Mouse (Mus musculus) lung, adult 2 months (tissue): Measurements from ENCODE around the gene Ppp1r9a.

Experiments used
- CTCF ChIP-seq: fragments of 200-500 bp; IDR thresholded peaks from 2 replicates; pipeline ENCODE4 v1.5.1; 2011; ENCODE audit warnings: mild to moderate bottlenecking, low read length, control low read depth; ENCODE audit not compliant: insufficient read depth
- POLR2A ChIP-seq: fragments of 200-500 bp; IDR thresholded peaks from 2 replicates; pipeline ENCODE4 v1.6.1; 2011; ENCODE audit warnings: low read depth, mild to moderate bottlenecking, control low read depth, low read length, borderline replicate concordance; ENCODE audit errors: extremely low read depth

DNA sequence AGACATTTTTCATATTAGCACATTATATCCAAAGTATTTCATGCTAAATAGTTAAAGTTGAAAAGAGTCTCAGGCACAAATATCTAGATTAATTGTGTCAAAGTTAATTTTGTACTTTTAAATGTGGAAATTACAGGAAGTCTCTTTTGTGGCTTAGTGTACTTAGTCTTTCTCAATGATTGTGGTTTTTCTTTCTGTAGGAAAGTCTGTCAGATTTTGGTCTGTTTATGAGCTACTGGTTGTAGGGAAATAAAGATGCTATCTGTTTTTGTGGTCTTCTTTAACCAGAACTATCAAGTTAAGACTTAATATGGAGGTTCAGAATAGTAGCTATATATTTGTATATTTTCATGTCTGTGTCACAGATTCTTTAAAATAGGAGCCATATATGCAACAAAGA, 76.2 kb downstream of the Ppp1r9a start:
- TF ChIP-seq POLR2A (no peak), CTCF (no peak)
